Mouse (Mus musculus) heart, adult 9 months (tissue): ENCODE data around the gene Diras2.

ENCODE experiments used
- DNase-seq, 2 experiments: peaks; one replicate each; pipeline ENCODE4 v3.0.0; 2022; ENCODE audit warnings: low spot score in 2 of 2

The Diras2 gene

GRCm38 (mm10) chr13:52531121-52531520, at the start of gene Diras2:
Diras2 (minus strand) TSS chr13:52531279.
- no peak for DNase-seq

DNA sequence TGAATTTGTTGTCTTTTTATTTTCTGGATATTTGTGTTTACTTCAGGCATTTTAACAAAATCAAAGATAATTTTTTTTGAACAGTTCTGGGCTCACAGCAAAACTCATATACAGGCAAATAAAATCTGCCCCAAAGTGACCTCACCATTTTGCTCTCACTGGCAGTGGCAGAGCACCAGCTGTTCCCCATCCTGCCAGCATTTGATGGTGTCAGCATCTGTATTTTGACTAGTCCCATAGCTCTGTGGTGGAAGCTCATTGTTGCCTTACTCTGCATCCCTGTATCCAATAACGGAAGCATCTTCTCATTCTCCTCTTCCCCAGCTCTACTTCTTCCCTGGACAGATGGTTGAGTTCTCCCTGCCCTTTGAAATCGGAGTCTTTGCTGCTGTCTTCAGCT, 47.7 kb upstream of the Diras2 start:
- DNase-seq = no peak

- peak in 1 of 2 experiments; percentile 25 for DNase-seq
Observed at GRCm38 (mm10) chr13:52577939-52578338, 46.9 kb upstream of the Diras2 start.

DNA sequence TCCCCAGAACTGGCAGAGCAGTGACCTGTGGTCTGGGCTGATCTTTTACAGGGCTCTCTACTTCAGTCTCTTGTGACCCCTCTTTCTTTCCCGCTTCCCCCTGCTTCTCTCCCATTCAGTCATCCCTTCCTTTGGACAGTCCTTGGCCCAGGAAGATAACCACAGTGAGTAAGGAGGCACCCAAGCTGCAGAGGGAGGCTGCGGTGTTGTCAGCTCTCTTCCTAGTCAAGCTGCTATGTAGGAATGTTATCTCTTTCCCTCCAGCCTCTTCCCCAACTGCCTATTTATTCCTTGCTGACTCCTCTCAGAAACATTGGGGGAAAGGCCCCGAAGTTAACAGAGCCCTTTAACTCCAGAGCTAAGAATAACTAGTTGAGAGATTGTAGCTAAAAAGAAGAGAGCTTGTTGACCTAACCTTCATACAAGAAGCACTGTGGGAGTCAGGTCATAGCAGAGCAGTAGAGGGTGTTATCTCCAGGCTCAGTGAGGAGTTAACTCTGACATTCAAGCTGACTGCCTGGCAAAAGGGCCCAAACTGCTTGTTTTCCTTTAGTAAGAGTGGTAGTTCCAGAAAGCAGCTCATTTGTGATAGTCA, 46.3 kb upstream of the Diras2 start:
- peak in 1 of 2 experiments; percentile 15 for DNase-seq

DNA sequence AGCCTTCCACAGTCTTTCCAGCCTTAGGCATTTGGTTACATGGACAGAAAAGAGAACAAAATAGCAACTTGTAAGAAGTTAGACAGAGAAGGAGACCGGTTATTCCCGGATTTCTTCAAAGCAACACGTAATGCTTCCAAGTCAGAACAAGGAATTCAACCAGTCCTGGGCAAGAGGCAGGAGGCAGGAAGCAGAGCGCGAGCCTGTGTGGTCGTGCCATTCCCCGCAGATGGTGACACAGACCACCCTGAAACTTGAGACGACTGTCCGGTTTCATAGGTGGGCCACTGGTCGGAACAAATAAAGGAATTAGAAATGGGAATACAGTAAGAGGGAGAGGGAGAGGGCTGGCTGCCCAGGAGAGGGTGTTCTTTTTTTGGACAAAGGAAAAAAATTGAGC, 45.8 kb upstream of the Diras2 start:
- no peak for DNase-seq

DNA sequence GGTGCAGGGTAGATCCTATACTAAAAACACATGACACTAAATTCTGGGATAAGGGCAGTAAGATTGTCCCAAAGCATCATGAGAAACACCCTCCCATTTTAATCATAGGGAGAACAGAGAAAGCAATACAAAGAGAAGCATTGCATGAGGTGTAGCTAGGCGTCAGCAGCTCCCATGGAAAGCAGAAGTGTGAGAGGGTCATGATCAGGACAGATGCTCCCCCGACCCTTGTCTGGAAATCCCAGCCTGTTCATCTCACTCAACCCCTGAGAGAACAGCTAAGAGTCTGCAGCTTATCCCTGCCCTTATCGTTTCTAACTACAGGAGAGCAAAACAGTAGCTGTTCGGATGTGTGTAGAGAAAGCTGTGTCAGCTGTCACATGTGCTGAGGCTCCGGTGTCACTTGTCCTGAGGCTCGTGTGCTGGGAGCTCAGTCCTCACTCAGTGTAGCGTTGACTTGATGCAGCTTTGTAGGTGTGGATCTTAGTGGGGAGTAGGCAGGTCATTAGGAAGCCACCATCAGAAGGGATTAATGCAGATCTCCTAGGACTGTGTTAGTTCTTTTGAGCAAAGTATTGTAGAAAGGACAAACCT, 45.0 kb upstream of the Diras2 start:
- DNase-seq = no peak

DNA sequence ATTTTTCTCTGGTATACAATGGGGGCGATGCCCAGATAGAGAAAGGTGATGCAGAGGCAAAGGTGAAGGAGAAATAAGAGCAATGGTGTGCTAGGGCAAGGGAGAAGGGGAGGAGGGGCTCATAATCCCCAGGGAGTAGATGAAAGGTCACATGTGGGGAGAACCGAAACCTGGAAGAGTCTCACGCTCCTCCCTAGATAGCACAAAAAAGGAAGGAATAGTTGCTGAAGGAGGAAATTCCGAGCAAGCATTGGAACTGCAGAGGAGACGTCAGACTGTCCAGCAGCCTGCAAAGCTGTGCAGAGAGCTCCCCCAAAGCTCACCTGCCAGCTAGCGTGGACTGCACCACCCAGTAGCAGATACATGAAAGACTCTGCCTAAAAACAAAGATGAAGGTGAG, 44.4 kb upstream of the Diras2 start:
- peak in 1 of 2 experiments; percentile 31 for DNase-seq

- DNase-seq = no peak
Observed at GRCm38 (mm10) chr13:52574311-52574710, 43.2 kb upstream of the Diras2 start.

DNA sequence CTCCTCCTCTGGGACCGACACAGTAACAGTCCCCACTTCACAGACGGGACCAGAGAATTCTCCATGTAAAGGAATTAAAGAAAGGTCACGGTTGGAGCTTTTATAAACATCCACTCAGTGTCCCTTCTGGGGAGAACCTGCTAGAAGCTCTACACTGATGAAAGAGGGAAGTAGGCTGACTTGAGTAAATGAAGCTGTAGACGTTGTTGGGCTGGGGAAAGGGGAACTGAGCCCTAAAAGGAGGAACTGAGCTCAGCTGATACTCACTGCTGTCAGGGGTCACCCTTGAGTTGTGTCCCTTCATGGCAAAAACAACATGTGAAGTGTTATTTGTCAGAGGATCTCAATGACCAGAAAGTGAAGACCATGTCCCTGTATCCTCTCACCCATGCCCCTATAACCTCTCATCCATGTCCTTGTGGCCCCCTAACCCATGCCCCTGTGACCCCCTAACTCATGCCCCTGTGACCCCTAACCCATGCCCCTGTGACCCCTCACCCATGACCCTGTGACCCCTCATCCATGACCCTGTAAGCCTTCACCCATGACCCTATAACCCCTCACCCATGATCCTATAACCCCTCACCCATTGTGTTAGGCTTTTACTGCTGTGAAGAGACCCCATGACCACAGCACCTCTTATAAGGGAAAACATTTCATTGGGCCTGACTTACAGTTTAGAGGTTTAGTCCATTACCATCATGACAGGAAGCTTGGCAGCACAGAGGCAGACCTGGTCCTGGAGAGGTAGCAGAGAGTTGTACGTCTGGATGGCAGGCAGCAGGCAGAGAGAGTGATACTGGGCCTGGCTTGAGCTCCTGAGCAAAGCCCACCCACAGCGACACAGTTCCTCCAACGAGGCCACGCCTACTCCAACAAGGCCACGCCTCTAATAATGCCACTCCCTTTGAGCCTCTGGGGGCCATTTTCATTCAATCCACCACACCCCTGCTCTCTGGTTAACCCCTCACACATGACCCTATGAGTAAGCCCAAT, 41.7 kb upstream of the Diras2 start:
- peak; percentile 34 to 77 for DNase-seq

DNA sequence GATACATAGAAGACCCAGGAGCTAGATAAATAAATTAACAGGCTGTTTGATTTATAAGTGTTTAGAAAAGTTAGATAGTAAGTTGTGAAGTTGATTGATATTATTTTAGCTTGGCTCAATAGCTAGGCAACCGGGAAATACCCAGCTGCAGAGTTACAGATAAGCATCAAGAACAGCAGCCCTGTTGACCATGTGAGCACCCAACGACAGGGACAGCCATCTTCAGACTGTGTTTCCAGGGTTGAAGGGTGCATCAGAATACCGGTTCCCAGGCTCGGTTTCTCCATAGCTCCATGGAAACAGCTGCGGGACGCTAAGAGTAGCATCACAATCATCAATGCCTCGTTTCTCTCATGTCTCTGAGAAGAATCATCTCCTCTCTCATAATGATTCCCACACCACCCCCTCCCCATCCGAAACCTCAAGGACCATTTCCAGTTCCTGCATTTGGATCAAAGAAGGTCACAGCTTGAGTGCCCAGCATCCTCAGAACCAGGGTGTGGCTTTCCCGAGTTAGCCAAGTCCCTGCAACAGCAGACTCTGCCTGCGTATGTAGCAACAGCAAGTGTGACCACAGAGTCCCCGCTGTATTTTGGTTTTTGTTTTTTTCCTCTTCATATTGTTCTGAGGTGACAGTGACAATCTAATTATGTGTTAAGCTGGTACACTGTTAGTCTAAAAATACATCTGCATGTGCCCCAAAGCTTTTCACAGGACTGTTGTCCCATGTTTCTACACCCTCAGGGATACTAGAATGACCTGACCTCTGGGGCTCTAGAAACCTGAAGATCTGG, 40.7 kb upstream of the Diras2 start:
- DNase-seq = no peak

GRCm38 (mm10) chr13:52570276-52570675, 39.2 kb upstream of the Diras2 start:
- no peak for DNase-seq

DNA sequence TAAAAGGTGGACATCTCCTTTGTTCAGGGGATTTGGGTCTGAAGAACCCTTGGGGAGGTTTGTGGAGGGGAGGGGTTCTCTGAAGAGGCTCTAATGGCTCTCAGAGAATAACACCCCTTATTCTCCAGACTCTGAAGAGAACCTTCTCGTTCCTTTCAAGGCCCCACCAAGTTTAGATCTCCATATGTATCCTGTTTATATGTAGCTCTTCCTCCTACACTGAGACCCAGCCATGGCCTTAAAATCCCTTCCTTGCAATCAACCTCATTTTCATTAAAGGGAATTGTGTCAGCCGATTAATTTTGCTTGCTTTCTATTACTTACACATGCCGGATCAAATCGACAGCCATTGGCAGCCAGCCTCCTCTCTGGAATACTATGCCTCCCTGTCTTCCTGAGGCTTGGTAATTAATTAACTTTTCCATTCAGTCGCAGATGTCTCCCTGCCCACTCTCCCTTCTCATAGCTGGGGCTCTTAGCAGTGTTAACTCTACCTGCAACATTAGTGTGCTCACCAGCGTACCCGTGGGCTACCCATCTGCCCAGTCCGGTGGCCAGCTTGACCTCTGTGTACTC, 38.2 kb upstream of the Diras2 start:
- DNase-seq = no peak

GRCm38 (mm10) chr13:52566777-52567176, 35.7 kb upstream of the Diras2 start:
- DNase-seq = no peak

GRCm38 (mm10) chr13:52566188-52566760, 35.2 kb upstream of the Diras2 start:
- DNase-seq = no peak

- DNase-seq = peak in 1 of 2 experiments; percentile 23
Observed at GRCm38 (mm10) chr13:52565103-52565739, 34.1 kb upstream of the Diras2 start.

GRCm38 (mm10) chr13:52562166-52562571, 31.1 kb upstream of the Diras2 start:
- DNase-seq = no peak

- DNase-seq = no peak
Observed at GRCm38 (mm10) chr13:52561367-52562165, 30.5 kb upstream of the Diras2 start.

DNA sequence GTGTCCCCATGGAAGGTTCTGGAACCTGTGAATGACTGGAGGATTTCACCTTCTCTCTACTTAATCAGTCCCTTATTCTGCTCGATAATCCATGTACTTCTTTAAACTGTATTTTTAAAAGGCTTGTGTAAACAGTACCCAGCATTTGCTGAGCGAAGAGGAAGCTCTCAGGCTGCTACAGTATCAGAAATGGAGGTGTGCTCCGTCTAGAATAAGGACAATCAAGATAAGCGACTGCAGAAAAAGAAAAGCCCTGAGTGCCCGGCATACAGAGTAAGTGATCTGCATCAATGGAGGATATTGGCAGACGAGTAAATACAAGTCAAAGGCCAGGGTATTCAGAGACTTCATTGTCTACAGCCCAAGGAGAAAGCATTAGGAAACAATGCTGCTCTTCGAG, 26.3 kb upstream of the Diras2 start:
- no peak for DNase-seq

DNA sequence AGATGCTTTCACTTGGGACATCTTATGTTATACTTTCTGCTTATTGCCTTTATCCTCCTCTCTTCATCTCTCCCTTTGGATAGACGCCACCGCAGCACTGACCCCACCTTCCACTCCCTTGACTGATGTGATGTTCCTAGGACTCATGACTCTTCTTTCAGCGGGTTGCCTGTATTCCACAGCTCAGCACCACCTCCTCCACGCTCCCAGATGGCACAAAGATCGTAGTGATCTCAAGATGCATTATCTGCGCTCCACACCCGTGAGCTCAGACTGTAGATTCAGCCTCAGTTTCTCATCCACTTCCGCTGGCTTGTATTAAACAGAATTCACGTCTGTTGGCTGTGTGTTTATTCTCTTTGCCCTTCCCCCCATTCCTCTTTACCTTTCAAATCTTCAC, 23.6 kb upstream of the Diras2 start:
- no peak for DNase-seq
